Mouse (Mus musculus) adrenal gland, adult (tissue): ENCODE data around the gene Rpl6.

Experiments
- DNase-seq, 2 experiments: peaks; one replicate each; pipeline ENCODE4 v3.0.0; 2022 to 2023; ENCODE audit warnings: low spot score in 1 of 2; ENCODE audit not compliant: inconsistent age in 2 of 2

Gene Rpl6

DNA sequence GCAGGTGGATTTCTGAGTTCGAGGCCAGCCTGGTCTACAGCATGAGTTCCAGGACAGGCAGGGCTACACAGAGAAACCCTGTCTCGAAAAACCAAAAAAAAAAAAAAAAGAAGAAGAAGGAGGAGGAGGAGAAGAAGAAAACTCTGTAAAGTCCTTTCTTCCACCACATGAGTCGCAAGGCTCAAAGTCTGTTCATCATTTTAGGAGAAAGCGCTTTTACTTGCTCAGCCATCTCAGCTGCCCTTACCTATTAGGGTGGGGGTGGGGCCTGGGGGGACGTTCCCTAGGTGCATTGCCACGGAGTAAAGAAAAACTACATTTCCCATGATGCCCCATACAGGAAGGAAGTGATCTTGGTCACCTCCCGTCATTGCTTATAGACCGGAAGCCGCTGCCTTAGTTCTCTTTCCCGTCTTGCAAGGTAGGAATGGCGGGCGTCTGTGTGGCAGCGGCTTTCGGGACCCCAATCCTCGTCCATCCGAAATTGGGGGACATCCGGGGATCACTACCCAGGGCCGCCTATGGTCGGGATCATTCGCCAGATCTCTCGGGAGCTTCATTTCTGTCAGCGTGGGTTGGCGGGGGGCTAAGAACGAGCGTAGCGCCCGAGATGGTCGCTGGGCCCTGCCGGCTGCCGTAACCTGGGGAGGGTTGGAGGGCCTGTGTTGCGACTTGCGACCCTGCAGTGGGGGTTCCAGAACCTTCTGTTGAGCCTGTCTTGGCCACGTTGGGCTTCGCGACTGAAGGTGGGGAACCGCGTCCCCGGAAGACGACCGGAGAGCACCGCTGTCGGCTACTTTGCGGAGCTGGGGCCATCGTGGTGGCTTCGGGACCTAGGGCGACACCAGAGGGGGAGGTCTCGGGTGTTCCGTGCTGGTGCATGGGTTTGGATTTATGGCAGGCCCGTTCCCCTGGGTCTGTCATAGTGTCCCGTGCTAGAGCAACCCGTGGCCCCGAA lies at the start of gene Rpl6:
Gene Rpl6 (plus strand): TSS at position 350 of the 958 bp plus-strand sequence.
- peak; percentile 87 to 96 for DNase-seq

DNA sequence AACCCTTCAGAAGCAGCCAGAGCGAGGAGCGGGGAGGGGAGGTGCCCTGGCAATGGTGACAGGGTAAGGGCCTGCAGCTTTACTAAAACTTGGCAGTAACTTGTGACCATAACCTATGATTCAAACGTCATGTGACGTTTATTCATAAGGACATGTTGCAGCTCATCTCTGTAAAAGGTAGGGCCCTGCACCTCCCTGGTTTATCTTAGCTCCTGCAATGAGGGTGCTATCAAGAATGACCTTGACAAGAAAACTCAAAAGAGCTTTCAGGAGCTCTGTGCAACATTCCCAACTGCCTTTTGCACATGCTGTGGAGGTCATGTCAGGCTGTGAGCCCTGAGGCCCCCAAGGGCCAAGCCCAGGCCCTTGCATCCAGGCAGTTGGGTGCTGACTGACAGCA lies 48.2 kb upstream of the Rpl6 start:
- DNase-seq, result peak; percentile 45 to 70

DNA sequence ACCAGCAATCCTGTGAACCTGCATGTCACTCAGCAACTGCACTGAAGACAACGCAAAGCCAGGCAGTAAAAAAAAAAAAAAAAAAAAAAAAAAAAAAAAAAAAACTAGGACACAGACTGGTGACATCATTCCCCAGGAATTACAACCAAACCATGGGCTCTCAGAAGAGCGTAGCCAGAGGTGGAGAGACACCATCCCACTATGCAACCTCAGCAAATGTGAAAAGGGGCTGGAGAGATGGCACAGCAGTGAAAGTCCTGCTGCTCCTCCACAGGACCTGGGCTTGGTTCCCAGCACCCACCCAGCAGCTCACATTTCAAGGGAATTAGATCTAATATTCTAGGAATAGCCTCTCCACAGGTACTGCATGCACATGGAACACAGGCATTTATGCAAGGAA lies 47.3 kb upstream of the Rpl6 start:
- peak; percentile 32 to 60 for DNase-seq

DNA sequence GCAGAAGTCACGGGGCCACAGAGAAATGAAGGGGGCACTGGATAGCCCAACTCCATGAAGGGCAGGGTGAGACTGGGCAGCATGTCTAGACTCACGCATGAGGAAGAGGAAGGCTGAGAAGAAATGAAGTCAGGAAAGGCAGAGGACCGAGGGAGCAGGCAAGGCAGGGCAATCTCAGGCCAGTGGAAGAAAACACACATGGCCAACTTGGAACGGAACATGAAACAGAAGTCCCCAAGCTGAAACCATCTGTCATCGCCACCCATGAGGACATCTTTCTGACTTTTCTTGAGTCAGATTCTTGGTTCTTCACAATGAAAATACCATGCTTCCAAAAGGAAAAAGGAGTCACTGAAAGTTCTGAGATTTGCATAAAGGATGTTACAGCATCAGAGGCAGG lies 46.8 kb upstream of the Rpl6 start:
- no peak for DNase-seq

DNA sequence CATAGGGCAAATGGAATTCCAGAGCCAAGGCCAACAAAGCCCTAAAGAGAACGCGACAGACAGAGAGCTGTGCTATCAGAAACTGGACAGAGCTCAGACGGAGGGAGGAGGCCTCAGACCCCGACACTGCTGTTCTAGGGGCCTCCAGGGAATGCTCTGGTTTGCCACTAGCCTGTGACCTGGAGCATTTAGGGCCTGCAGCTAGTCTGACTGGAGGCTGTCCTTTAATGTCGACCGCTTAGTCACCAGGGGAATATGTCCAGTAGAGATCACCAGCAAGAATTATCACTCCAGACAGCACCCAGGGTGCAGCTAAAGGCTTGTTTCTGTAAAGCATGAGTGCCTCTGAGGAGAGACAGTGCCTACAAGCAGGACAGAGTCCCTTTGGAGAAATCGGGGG lies 45.3 kb upstream of the Rpl6 start:
- DNase-seq, result peak; percentile 50 to 73

DNA sequence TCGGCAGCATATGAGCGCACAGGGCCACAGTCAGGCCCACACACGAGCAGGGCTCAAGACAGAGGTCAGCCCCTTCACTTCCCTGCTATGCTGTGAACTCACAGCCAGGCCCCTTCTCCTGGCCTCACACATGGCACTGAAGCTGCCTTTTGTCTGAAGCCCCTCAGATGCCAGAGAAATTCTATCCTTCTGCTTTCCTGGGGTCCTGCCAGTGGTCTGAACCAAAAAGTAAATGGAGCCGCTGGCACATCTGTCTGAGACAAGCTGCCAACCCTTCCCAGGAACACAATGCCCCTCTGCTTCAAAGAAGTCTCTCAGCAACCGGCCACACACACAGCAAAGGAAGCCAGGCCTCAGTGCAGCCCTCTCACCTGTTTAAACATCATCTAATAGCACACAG lies 42.0 kb upstream of the Rpl6 start:
- no peak for DNase-seq

DNA sequence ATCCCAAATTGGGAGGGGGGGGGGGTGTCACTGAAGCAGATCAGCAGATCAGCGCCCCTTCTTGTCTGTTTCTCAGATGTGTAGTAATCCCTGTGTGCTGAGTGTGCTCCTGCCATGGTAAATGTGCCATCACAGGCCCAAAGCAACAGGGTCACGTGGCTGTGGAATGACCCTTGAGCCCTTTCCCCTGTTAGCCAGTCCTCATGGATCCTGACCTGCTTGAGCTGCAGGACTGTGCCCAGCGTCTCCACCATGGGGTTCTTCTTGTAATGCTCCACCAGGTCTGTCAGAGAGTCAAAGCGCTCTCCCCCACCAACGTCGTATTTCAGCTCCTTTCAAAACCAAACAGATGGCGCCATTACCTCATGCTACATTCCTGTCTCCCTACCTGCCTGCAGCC lies 41.4 kb upstream of the Rpl6 start:
- no peak for DNase-seq

DNA sequence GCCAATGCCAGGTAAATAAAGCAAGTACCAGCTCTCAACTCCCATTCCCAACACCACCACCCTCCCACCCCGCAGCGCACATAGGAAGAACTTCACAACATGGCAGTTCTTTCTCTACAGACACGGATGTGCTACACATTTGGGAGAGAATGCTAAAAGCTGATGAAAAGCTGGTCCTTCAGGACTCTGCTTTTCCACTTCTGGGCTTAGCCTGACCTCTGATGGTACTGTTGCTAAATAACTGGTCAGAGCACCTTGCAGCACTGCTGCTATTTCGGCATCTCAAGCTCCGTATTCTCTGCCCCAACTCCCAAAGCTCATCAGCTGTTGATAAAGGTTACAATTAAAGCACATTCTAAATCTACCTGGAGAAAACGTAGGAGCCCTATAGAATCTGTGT lies 37.4 kb upstream of the Rpl6 start:
- no peak for DNase-seq

DNA sequence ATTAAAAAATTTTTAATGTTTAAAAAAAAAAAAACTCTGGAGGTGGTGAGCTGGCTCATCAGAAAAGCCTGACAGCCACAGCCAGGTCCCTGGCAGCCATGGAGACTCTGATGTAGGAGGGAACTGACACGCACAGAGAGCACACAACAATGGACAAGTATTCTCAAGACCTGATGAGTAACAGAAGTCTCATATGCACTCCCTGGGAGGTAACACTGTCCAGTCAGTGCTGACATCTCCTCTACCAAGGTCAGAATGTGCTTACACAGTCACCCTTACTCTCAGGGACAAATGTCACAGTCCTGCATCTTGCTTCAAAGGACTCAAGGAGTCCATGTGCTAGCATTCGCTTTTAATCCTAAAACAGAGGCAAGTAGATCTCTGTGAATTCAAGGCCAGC lies 34.7 kb upstream of the Rpl6 start:
- peak; percentile 68 to 78 for DNase-seq

DNA sequence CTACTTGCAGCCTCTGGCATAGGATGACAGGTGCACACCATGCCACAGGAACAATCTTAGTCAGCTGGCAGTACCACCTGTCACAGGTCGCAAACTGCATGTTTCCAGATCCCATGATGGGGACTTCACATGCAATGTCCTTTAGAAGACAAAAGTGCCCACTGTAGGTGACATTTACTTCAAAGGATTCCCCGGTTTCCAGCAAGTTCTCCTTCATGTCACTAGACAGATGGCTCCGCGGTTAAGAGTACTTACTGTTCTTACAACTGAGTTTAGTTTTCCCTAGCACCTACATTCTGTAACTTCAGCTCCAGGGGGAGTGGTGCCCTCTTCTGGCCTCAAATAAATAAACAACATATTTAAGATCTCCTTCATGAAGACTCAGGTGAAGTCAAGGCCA lies 31.4 kb upstream of the Rpl6 start:
- DNase-seq, result peak; percentile 48 to 73

DNA sequence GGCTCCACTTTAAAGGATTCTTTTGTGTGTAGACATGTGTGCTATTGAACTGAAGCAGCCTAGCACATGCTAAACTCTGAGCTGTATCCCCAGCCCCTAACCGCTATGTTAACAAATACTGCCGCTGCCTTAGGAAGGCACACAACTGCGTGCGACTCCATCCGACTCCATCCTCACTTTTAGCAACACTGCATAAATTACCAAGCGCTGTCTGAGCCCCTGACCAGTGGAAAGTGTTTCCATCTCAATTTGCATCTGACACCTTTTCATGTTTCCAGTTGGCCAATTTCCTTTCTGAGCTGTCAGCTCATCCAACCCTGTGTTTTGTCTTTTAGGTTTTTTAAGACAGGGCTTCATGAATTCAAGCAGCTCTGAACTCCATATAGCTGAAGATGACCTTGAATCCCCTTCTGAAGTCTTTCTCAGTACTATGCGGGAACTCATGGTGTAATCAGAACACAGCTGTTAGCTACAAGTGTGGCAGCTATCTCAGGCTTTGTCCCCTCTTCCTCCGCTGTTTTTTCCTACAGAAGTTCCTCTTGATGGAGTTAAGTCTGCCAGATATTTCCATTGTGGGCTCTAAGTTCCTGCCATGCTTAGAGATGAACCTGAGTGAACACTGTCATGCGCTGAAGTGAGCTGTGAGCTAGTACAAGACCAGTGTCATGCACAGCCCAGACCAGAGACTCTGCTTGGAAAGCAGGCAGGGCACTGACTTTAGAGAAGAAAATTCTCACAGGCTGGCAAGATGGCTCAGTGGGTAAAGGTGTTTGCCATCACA lies 25.0 kb upstream of the Rpl6 start:
- no peak for DNase-seq

DNA sequence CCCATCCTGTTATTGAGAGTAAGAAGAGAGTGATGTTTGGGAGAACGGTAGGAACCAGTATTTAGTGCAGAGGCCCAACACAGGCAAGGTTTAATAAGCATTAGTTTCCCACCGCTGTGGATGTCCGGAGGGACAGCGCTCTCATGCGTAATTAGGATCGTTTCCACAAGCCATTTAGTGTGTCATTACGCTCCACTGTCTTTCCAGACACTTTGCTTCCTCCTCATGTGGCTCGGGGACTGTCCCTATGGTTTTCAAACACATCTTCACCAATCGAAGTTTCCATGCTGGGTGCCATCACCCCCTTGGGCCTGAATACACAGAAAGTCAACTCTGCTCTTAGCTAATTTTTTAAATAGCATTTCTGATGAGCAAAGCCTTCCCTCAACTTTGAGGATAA lies 21.0 kb upstream of the Rpl6 start:
- no peak for DNase-seq

DNA sequence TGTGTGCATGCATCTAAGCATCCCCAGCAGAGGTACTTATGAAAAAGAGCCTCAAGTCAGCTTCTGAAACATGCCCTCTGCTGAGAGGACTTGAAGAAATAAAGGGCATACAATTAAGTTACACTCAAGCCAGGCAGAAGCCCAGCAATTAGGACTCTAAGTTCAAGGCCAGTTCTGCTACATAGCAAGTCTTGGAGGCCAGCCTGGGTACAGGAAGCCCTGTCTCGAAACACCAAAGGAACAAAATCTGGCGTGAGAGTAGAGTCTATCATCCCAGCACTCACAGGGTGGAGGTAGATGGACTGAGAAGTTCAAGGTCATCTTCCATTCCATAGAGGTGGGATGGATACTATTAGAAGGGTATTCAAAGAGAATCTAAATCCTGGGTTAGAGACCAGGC lies 19.9 kb upstream of the Rpl6 start:
- DNase-seq, result peak; percentile 60 to 64

DNA sequence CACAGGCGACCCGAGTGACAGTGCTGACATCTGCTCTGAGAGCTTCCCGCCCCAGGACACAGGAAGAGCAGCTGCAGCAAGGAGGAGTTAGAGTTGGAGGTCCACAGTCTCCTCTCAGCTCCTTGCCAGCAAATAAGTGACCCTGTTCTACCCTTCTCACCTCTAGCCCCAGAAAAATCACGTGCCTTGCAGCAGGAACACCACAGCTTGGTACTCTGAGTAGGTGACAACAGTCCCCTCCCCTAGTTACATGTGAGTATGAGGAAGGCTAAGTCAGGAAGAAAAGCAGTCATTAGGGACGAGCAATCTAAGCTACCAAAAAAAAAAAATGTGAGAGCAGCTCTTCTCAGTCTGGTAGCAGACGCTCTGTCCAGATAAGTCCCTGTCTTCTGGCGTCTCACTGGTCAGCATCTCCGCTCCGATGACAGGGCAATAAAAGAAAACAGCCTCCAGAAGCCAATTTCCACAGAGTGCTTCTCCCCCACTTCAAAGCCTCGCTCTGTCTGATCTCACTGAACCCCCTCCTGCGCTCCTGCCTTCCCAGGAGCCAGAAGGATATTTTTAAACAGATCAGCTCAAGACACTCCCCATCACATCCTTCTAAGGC lies 19.2 kb upstream of the Rpl6 start:
- DNase-seq, result peak in 1 of 2 experiments; percentile 58

DNA sequence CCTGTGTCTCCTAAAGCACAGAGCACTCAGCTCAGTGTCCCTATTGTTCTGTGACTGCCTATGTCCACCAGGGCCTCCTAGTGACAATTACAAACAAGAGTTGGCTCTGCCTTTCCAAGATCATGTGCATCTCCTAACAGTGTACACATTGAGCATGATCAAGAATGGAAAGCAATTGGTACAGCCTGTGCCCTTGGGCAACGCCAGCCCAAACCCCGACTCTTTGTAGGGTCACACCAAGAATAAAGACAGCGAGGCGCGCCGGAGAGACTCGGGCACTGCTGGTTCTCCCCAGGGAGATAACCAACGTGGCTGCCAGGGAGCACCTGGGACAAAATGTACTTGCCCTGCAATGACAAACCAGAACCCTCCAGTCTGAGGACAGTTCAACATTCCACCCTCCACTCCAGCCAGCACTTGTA lies 16.7 kb upstream of the Rpl6 start:
- DNase-seq, result peak; percentile 53 to 69

DNA sequence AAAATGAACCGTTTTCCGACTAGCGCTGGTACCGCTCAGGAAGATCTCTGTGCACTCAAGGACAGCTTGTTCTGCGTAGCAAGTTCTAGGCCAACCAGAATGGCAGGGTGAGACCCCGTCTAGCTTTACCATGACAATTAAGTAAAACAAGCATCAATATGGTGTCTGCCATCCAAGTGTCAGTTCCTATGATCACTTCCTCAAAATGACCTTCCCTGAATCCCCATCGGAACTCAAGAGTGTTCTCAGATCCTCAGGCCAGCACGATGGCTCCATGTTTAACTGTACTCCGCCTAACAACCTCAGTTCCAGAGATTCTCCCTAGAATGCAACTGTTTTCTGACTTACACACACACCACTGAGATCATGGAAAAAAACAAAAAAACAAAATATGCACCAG lies 16.0 kb upstream of the Rpl6 start:
- no peak for DNase-seq

DNA sequence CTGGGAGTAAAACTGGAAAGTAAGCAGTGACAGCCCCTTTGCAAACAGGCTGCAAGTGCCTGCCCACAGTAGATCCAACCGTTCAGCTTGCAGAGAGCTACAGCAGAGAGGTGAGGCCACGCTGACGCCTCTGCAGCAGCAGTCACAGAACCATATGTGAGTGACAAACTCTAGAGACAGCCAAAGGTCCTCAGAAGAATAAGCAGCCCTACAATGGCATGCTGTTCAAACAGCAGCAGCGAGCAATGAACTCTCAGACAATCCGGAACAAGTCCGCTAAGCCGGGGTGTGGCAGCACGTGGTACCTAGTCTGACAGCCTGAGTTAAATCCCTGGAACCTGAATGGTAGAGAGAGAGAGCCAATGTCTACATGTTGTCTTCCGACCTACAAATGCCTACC lies 15.1 kb upstream of the Rpl6 start:
- DNase-seq, result no peak

DNA sequence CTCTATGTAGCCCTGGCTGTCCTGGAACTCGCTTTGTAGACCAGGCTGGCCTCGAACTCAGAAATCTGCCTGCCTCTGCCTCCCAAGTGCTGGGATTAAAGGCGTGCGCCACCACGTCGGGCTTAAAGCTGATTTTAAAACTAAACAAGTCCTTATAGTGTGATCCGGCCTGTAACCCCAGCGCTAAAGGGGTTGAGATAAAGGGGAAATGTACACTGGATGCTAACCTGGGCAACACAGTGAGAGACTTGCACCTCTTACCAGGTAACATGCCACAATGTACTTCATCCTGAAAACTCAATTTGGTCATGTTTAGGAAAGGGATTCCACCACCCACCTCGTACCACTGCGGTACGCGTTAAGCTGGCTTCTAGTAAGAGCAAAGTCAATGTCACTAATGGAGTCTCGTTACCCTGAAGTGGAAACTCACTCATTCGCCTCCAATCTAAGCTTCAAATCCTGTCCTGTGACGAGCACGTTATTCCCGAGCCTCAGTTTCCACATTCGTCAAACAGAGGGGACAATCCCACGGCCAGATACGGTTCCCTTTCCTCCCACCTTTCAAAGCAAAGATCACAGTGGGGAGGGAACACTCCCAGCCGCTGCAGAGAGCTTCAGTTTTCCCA lies 14.0 kb upstream of the Rpl6 start:
- peak in 1 of 2 experiments; percentile 55 for DNase-seq

DNA sequence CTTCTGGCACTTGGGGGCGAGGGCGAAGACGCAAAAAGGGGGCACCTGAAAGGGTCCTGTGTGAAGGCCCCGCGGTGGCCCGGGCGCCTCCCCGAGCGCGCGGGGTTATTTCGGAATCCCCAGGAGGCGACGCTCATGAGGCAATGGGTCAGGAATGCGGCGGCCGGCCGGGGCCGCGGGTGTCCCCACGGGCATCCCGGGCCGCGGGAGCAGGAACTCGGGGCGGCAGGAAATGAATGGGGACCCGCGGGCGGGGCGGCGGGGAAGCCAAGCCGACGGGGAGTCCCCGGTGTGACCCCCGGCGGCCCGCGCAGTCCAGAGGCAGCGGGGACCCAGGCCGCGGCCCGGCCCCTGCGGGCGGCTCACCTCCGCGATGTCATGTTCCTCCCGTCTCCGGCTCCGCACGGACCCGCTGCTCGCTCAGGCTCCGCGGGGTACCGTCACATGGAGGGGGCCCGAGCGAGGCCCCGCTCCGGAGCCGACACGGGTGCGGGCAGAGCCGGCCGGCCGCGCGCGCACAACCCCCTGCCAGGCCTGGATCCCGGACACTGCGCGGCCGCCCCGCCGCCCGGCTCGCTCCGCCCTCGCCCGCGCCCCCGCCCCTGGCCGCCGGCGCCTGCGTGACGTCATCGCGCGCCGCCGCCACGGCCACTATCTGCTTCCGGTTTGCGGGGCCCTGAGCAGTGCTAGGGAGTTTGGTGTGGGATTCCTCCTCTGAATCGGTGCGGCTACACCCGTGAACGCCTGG lies 13.3 kb upstream of the Rpl6 start, which contains the start of gene Ptpn11:
Gene Ptpn11 (minus strand): TSS at position 562 of the 748 bp plus-strand sequence.
- DNase-seq, result peak; percentile 88 to 96

DNA sequence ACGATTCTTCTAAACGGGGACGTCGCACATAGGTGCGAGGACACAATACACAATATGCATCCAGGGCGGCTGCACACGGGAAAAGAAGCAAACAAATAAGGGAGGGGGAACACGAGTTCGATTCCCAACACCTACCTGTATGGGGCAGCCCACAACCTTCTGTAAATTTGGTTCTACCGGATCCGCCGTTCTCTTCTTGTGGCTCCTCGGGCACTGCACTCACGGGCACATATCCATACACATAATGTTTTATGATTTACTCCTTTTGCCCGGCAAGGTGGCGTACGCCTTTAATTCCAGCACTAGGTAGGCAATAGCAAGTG lies 12.7 kb upstream of the Rpl6 start:
- DNase-seq, result no peak
